Comparison of ENCODE assay signal across 8 mouse cellular contexts in the genomic region with DNA sequence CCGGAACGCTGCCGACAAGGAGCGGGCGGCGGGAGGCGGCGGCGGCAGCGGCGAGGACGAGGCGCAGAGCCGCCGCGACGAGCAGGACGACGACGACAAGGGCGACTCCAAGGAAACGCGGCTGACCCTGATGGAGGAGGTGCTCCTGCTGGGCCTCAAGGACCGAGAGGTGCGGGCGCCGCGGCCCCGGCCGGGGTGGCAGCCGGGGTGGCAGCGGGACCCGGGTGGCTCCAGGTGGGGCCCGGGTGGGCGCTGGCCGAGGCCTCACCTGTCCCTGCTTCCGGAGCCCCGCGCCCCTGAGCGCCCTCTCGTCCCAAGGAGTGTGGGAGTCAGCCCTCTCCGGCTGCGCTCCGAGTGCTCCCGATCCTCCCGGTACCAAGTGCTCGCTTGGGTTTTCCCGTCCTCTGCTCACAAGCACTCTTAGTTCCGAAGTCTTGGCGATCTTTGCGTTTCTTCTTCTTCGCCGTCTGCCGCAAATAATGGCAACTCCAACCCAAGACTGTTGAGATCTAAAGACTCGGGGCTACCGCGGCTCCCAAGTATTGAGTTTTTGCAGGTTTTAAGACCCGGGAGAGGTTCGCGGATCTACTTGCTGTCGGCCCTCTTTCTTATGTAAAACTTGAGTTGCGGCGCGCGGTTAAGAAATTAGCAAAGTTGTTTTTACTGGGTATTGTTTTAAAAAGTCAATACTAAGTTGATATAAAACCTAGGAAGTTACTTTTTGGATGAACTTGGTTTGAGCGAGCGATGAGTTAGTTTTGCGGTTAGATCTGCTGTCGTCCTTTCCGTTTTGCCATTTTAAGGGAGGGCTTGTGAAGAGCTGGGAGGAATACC. TPM values are rescaled to one million over a fixed set of nuclear protein-coding genes. Genes with fewer than 3 reads are reported as not detected.
DNase-seq lines count a peak whose midpoint lies in the region; ATAC-seq and TF ChIP-seq lines count a peak whose summit lies in the region.

A gene (minus strand): TSS at position 112 of the 834 bp plus-strand sequence.

- H3K27me3 ChIP-seq in forebrain, embryonic 16.5 days (replicated peaks; ENCODE audit: control insufficient read depth, insufficient read depth, low read length) = 0 out of 2 replicates have a peak, but pooled peaks cover 3% of the 10 kb centered on the region
- peaks cover 23% of the 10 kb centered on the region for H3K27me3 ChIP-seq in hindbrain, embryonic 13.5 days
- H3K27me3 ChIP-seq in limb, embryonic 10.5 days (ENCODE audit: low read depth, poor library complexity, severe bottlenecking) = peaks cover 17% of the 10 kb centered on the region; the same call in 1 of the 2 replicates
- H3K27me3 ChIP-seq in midbrain, embryonic 10.5 days (ENCODE audit: low read depth, poor library complexity, severe bottlenecking) = peaks cover 21% of the 10 kb centered on the region

- H3K27ac ChIP-seq in gastrocnemius, adult 2 months = peak within 1 kb of the TSS; percentile 99
- H3K27ac ChIP-seq in forebrain, embryonic 16.5 days (ENCODE audit: low read length) = peak within 1 kb of the TSS; percentile 94
- peak within 1 kb of the TSS; percentile 96 for H3K27ac ChIP-seq in hindbrain, embryonic 13.5 days
- H3K27ac ChIP-seq in limb, embryonic 10.5 days = peak within 1 kb of the TSS; percentile 98
- peak within 1 kb of the TSS; percentile 97 for H3K27ac ChIP-seq in midbrain, embryonic 10.5 days (replicated peaks)

- intact Hi-C loops in gastrocnemius, adult 2 months (cut with DNase I) = loop anchor here (5.0 kb wide), 1 partner anchor 115 kb away; a partner anchor contains a TSS
- intact Hi-C loops in gastrocnemius, postnatal 14 days (cut with DNase I; ENCODE audit: low total_unique reads) = no loop called here

- under 1% methylated on average over 61 of the region's 70 CpGs for WGBS in forebrain, embryonic 16.5 days
- WGBS in hindbrain, embryonic 13.5 days = under 1% methylated on average over 70 of the region's 70 CpGs
- WGBS in limb, embryonic 10.5 days = under 1% methylated on average over 69 of the region's 70 CpGs
- WGBS in midbrain, embryonic 10.5 days = under 1% methylated on average over 70 of the region's 70 CpGs

- H3K4me1 ChIP-seq in forebrain, embryonic 16.5 days (replicated peaks; ENCODE audit: control insufficient read depth, insufficient read depth, low read length) = peaks cover 24% of the 10 kb centered on the region
- H3K4me1 ChIP-seq in hindbrain, embryonic 13.5 days (replicated peaks) = peaks cover 38% of the 10 kb centered on the region
- H3K4me1 ChIP-seq in limb, embryonic 10.5 days = peaks cover 25% of the 10 kb centered on the region
- H3K4me1 ChIP-seq in midbrain, embryonic 10.5 days = peaks cover 42% of the 10 kb centered on the region

- TF ChIP-seq CTCF in gastrocnemius, adult 2 months (IDR thresholded peaks at IDR 0.05) = no peak
- no peak for TF ChIP-seq CTCF in brain, embryonic 14.5 days (IDR thresholded peaks at IDR 0.05; ENCODE audit: borderline replicate concordance, extremely low read depth, insufficient read depth, insufficient read length)

- peak within 1 kb of the TSS; percentile 100 for H3K4me3 ChIP-seq in gastrocnemius, adult 2 months
- H3K4me3 ChIP-seq in forebrain, embryonic 16.5 days (replicated peaks; ENCODE audit: low read length) = peak within 1 kb of the TSS; percentile 94
- H3K4me3 ChIP-seq in hindbrain, embryonic 13.5 days = peak within 1 kb of the TSS; percentile 99
- peak within 1 kb of the TSS; percentile 97 for H3K4me3 ChIP-seq in limb, embryonic 10.5 days
- H3K4me3 ChIP-seq in midbrain, embryonic 10.5 days = peak within 1 kb of the TSS; percentile 98

- H3K9me3 ChIP-seq in forebrain, embryonic 16.5 days (ENCODE audit: control insufficient read depth, low read length) = no peaks in the 10 kb centered on the region
- no peaks in the 10 kb centered on the region for H3K9me3 ChIP-seq in hindbrain, embryonic 13.5 days
- no peaks in the 10 kb centered on the region for H3K9me3 ChIP-seq in limb, embryonic 10.5 days (replicated peaks)
- H3K9me3 ChIP-seq in midbrain, embryonic 10.5 days (replicated peaks) = no peaks in the 10 kb centered on the region

- peak; percentile 69 for DNase-seq in gastrocnemius, adult 2 months
- DNase-seq in gastrocnemius, postnatal 14 days = no peak
- DNase-seq in brain, embryonic 14.5 days (ENCODE audit: low read depth) = peak; percentile 61
- DNase-seq in limb, embryonic 10.5 days (ENCODE audit: low spot score) = peak; percentile 73
- DNase-seq in midbrain, embryonic 10.5 days (ENCODE audit: low spot score) = no peak
- DNase-seq in spleen, postnatal 14 days (ENCODE audit: low spot score in 2 of 2) = peak; percentile 27 to 28

- TF ChIP-seq POLR2A in brain, embryonic 14.5 days (IDR thresholded peaks at IDR 0.05; ENCODE audit: borderline replicate concordance, extremely low read depth, insufficient read depth, insufficient read length, poor library complexity, severe bottlenecking) = no peak

- peak within 1 kb of the TSS; percentile 80 for H3K4me2 ChIP-seq in forebrain, embryonic 16.5 days (ENCODE audit: low read length)
- H3K4me2 ChIP-seq in hindbrain, embryonic 13.5 days = peak within 1 kb of the TSS; percentile 74

- peak; percentile 36 for ATAC-seq in forebrain, embryonic 16.5 days
- ATAC-seq in hindbrain, embryonic 13.5 days (ENCODE audit: low FRiP score) = peak; percentile 23

- H3K36me3 ChIP-seq in forebrain, embryonic 16.5 days (ENCODE audit: control insufficient read depth, insufficient read depth) = no peaks in the 10 kb centered on the region
- no peaks in the 10 kb centered on the region for H3K36me3 ChIP-seq in hindbrain, embryonic 13.5 days
- H3K36me3 ChIP-seq in limb, embryonic 10.5 days = peaks cover 23% of the 10 kb centered on the region
- peaks cover 12% of the 10 kb centered on the region for H3K36me3 ChIP-seq in midbrain, embryonic 10.5 days

- peak within 1 kb of the TSS; percentile 95 for H3K9ac ChIP-seq in forebrain, embryonic 16.5 days (replicated peaks; ENCODE audit: low read depth, low read length)
- peak within 1 kb of the TSS; percentile 94 for H3K9ac ChIP-seq in hindbrain, embryonic 13.5 days

RNA-seq across cellular contexts. Expression of the gene that starts here (rescaled TPM):
- not detected for total RNA-seq in gastrocnemius, adult 2 months (2021)
- total RNA-seq in gastrocnemius, postnatal 14 days (2021) = not detected
- 0.29 TPM in 1 of 2 replicates, not detected in the other for polyA plus RNA-seq in brain, embryonic 14.5 days (2012; rRNA removed)
- polyA plus RNA-seq in forebrain, embryonic 16.5 days (2015; fragmentation: Nextera tagmentation; extraction: Ambion mirVana) = not detected in 2 replicates
- not detected in 2 replicates for polyA plus RNA-seq in hindbrain, embryonic 13.5 days (2015; fragmentation: Nextera tagmentation; extraction: Ambion mirVana)
- polyA plus RNA-seq in limb, embryonic 10.5 days (2016; fragmentation: Nextera tagmentation; extraction: Ambion mirVana) = 0.68 and 1.4 TPM in 2 replicates
- polyA plus RNA-seq in midbrain, embryonic 10.5 days (2016; fragmentation: Nextera tagmentation; extraction: Ambion mirVana) = 0.58 TPM in 1 of 2 replicates, not detected in the other

Comparison
In these comparisons a context has a peak if more than half of its experiments do, and no peak if none do; other contexts are left out.
1. Peak in DNase-seq, H3K4me3 ChIP-seq and H3K27ac ChIP-seq in gastrocnemius, adult 2 months; RNA of the gene not detected or under 1 TPM.
2. Peak in DNase-seq in brain, embryonic 14.5 days; RNA of the gene not detected or under 1 TPM.
3. Peak in ATAC-seq, H3K4me3 ChIP-seq, H3K27ac ChIP-seq, H3K9ac ChIP-seq and H3K4me2 ChIP-seq in forebrain, embryonic 16.5 days; RNA of the gene not detected or under 1 TPM.
4. Peak in ATAC-seq, H3K4me3 ChIP-seq, H3K27ac ChIP-seq, H3K9ac ChIP-seq and H3K4me2 ChIP-seq in hindbrain, embryonic 13.5 days; RNA of the gene not detected or under 1 TPM.
5. DNase-seq: peak in limb, embryonic 10.5 days (single experiment) and spleen, postnatal 14 days (2 of 2); none in gastrocnemius, postnatal 14 days (single experiment) and midbrain, embryonic 10.5 days (single experiment).
6. Peak in every context shown above with its lines, with median percentiles within 50 percentile points of each other: H3K27ac ChIP-seq and H3K4me3 ChIP-seq.